Mouse (Mus musculus) ES-E14 (cell line): ENCODE data around the gene Cox11. TPM values are rescaled to one million over a fixed set of nuclear protein-coding genes. Genes with fewer than 3 reads are reported as not detected.

ENCODE experiments used
- DNase-seq: peaks from one replicate; pipeline ENCODE4 v3.0.0-alpha.2; 2013; ENCODE audit warnings: low read depth, low spot score
- H3K27ac ChIP-seq: 2 replicates; pipeline ENCODE4 v1.5.1; 2012; ENCODE audit warnings: low read depth, mild to moderate bottlenecking, low read length, moderate library complexity, mixed read lengths; ENCODE audit not compliant: poor library complexity, insufficient read depth, severe bottlenecking
- H3K36me3 ChIP-seq: 2 replicates; pipeline ENCODE4 v1.6.1; 2012; ENCODE audit warnings: mild to moderate bottlenecking, low read length, moderate library complexity, mixed read lengths; ENCODE audit not compliant: control insufficient read depth, poor library complexity, insufficient read depth, severe bottlenecking
- H3K4me1 ChIP-seq, 2 experiments: fragments of 150-350 bp in 1 of 2; sonication (generic) in 1 of 2; 2 replicates each; pipeline ENCODE4 v1.6.1; 2012; ENCODE audit warnings: low read length in 2 of 2, mild to moderate bottlenecking in 1 of 2, mixed read lengths in 1 of 2; ENCODE audit not compliant: control insufficient read depth in 2 of 2, insufficient read depth in 2 of 2, poor library complexity in 1 of 2
- H3K4me3 ChIP-seq, 2 experiments: fragments of 150-350 bp in 1 of 2; sonication (generic) in 1 of 2; 2 replicates each; pipeline ENCODE4 v1.5.1; 2012; ENCODE audit warnings: low read length in 2 of 2, low read depth in 1 of 2, mild to moderate bottlenecking in 1 of 2, mixed read lengths in 1 of 2; ENCODE audit not compliant: insufficient read depth in 1 of 2, poor library complexity in 1 of 2, severe bottlenecking in 1 of 2
- H3K9ac ChIP-seq: 2 replicates; pipeline ENCODE4 v1.6.1; 2012; ENCODE audit warnings: low read depth, mild to moderate bottlenecking, low read length, mixed read lengths; ENCODE audit not compliant: poor library complexity, insufficient read depth, severe bottlenecking
- H3K9me3 ChIP-seq: fragments of 150-350 bp; sonication (generic); 2 replicates; pipeline ENCODE4 v1.6.1; 2012; ENCODE audit warnings: low read depth, mild to moderate bottlenecking, low read length; ENCODE audit not compliant: control insufficient read depth, insufficient read depth
- CHD2 ChIP-seq: IDR thresholded peaks from 2 replicates; pipeline ENCODE4 v1.6.1; 2014; ENCODE audit warnings: mild to moderate bottlenecking, low read depth, low read length, inconsistent platforms
- HCFC1 ChIP-seq: IDR thresholded peaks from 2 replicates; pipeline ENCODE4 v1.6.1; 2012; ENCODE audit warnings: low read length, inconsistent platforms, borderline replicate concordance; ENCODE audit not compliant: insufficient read depth
- MAFK ChIP-seq: IDR thresholded peaks from 2 replicates; pipeline ENCODE4 v1.6.1; 2014; ENCODE audit warnings: mild to moderate bottlenecking, low read depth, low read length, inconsistent platforms; ENCODE audit not compliant: insufficient read depth
- ZC3H11A ChIP-seq: IDR thresholded peaks from 2 replicates; pipeline ENCODE4 v1.6.1; 2012; ENCODE audit warnings: low read depth, mild to moderate bottlenecking, inconsistent platforms, low read length, borderline replicate concordance
- ZNF384 ChIP-seq: IDR thresholded peaks from 2 replicates; pipeline ENCODE4 v1.6.1; 2012; ENCODE audit warnings: low read depth, low read length, inconsistent platforms
- in situ Hi-C, 2 experiments: fragments of 600-800 bp; cut with MboI; formaldehyde crosslinking; loops; one replicate each; pipeline ENCODE4 v1.15.1; 2025; ENCODE audit warnings: low sequenced_read_pairs in 2 of 2, inconsistent platforms in 1 of 2; ENCODE audit not compliant: unreplicated experiment in 2 of 2
- total RNA-seq: library from RNA; depleted of rRNA; stranded (reverse); fragments of 300-350 nt; gene quantifications from 2 replicates; pipeline ENCODE4 v1.2.3, GENCODE M21; 2012

The Cox11 gene
- total RNA-seq, 1 experiment = 32.4 TPM

- no peak overlapping the region for H3K9ac ChIP-seq
- H3K4me1 ChIP-seq = no peaks in the 10 kb centered on the region
- in situ Hi-C loops = no loop called here
- TF ChIP-seq CHD2 = no peak
- no peak for TF ChIP-seq MAFK
- no peak for TF ChIP-seq ZNF384
- TF ChIP-seq ZC3H11A = no peak
- no peak for TF ChIP-seq HCFC1
- no peaks in the 10 kb centered on the region for H3K9me3 ChIP-seq
- no peak for DNase-seq
- peaks cover 3% of the 10 kb centered on the region; the same call in 1 of the 2 replicates for H3K36me3 ChIP-seq
- no peak overlapping the region for H3K27ac ChIP-seq
- no peak overlapping the region for H3K4me3 ChIP-seq
These were observed 39.1 kb downstream of the Cox11 start for GRCm38 (mm10) chr11:90677027-90677426.

- peaks cover 3% of the 10 kb centered on the region; the same call in 1 of the 2 replicates for H3K36me3 ChIP-seq
- H3K4me3 ChIP-seq = no peak overlapping the region
- DNase-seq = no peak
- no peak overlapping the region for H3K27ac ChIP-seq
- in situ Hi-C loops = no loop called here
- no peaks in the 10 kb centered on the region for H3K4me1 ChIP-seq
- H3K9me3 ChIP-seq = no peaks in the 10 kb centered on the region
- TF ChIP-seq ZC3H11A (no peak), CHD2 (no peak), HCFC1 (no peak), ZNF384 (no peak), MAFK (no peak)
- H3K9ac ChIP-seq = no peak overlapping the region
These were observed 39.9 kb downstream of the Cox11 start for GRCm38 (mm10) chr11:90677771-90678288.

- no peaks in the 10 kb centered on the region for H3K4me1 ChIP-seq
- in situ Hi-C loops = no loop called here
- H3K4me3 ChIP-seq = no peak overlapping the region
- no peak overlapping the region for H3K27ac ChIP-seq
- no peak overlapping the region for H3K9ac ChIP-seq
- H3K36me3 ChIP-seq = peaks cover 3% of the 10 kb centered on the region; the same call in 1 of the 2 replicates
- TF ChIP-seq HCFC1 (no peak), MAFK (no peak)
- DNase-seq = no peak
- H3K9me3 ChIP-seq = no peaks in the 10 kb centered on the region
These were observed 40.6 kb downstream of the Cox11 start for GRCm38 (mm10) chr11:90678582-90678981.

GRCm38 (mm10) chr11:90681171-90681570, 43.2 kb downstream of the Cox11 start:
- Histone ChIP-seq H3K4me1 (no peaks in the 10 kb centered on the region), H3K9ac (no peak overlapping the region), H3K27ac (no peak overlapping the region), H3K9me3 (no peaks in the 10 kb centered on the region), H3K36me3 (peaks cover 3% of the 10 kb centered on the region; the same call in 1 of the 2 replicates), H3K4me3 (no peak overlapping the region)
- in situ Hi-C loops = no loop called here
- TF ChIP-seq HCFC1 (no peak), CHD2 (no peak)
- no peak for DNase-seq

GRCm38 (mm10) chr11:90684765-90685164, 46.8 kb downstream of the Cox11 start:
- no peak overlapping the region for H3K4me3 ChIP-seq
- H3K4me1 ChIP-seq = peaks cover 2 to 3% of the 10 kb centered on the region in 2 experiments; a peak in 1 of 4 replicates
- H3K36me3 ChIP-seq = peaks cover 3% of the 10 kb centered on the region; the same call in 1 of the 2 replicates
- no peak for DNase-seq
- TF ChIP-seq MAFK (no peak), ZNF384 (no peak), HCFC1 (no peak), CHD2 (no peak), ZC3H11A (no peak)
- no peaks in the 10 kb centered on the region for H3K9me3 ChIP-seq
- in situ Hi-C loops = no loop called here
- H3K27ac ChIP-seq = no peak overlapping the region
- H3K9ac ChIP-seq = no peak overlapping the region
